Mouse (Mus musculus) C2C12 (cell line): Measurements from ENCODE around the gene Slc26a11. TPM values are rescaled to one million over a fixed set of nuclear protein-coding genes. Genes with fewer than 3 reads are reported as not detected.

Source experiments
- H3K27me3 ChIP-seq: one replicate; pipeline ENCODE4 v1.6.1; 2011; ENCODE audit not compliant: control insufficient read depth, insufficient read depth, insufficient read length
- H3K36me3 ChIP-seq: one replicate; pipeline ENCODE4 v1.6.1; 2011; ENCODE audit not compliant: control insufficient read depth, insufficient read depth
- H3K4me3 ChIP-seq: one replicate; pipeline ENCODE4 v1.5.1; 2011; ENCODE audit warnings: mild to moderate bottlenecking, control low read depth; ENCODE audit not compliant: poor library complexity, insufficient read depth, severe bottlenecking
- H3K79me2 ChIP-seq: one replicate; pipeline ENCODE4 v1.6.1; 2011; ENCODE audit not compliant: control insufficient read depth, insufficient read depth
- H3K79me3 ChIP-seq: one replicate; pipeline ENCODE4 v1.6.1; 2011; ENCODE audit warnings: low read depth, control low read depth
- H3ac ChIP-seq: one replicate; pipeline ENCODE3; 2011; ENCODE audit warnings: low read depth; ENCODE audit not compliant: control insufficient read depth, insufficient read length
- CEBPB ChIP-seq: IDR thresholded peaks from one replicate; pipeline ENCODE4 v1.6.1; 2011; ENCODE audit warnings: low read depth, mild to moderate bottlenecking, control low read depth, moderate library complexity
- CTCF ChIP-seq: IDR thresholded peaks from one replicate; pipeline ENCODE4 v1.5.1; 2011; ENCODE audit not compliant: control insufficient read depth, insufficient read depth, insufficient read length
- FOSL1 ChIP-seq: IDR thresholded peaks from one replicate; pipeline ENCODE4 v1.8.0; 2011; ENCODE audit warnings: mild to moderate bottlenecking, low read length; ENCODE audit not compliant: poor library complexity, insufficient read depth, severe bottlenecking
- MAX ChIP-seq: IDR thresholded peaks from one replicate; pipeline ENCODE4 v1.6.1; 2011; ENCODE audit warnings: mild to moderate bottlenecking, control low read depth
- MYOD1 ChIP-seq: IDR thresholded peaks from one replicate; pipeline ENCODE4 v1.6.1; 2011; ENCODE audit warnings: low read depth; ENCODE audit not compliant: control insufficient read depth, insufficient read length
- MYOG ChIP-seq: IDR thresholded peaks from one replicate; pipeline ENCODE4 v1.6.1; 2011; ENCODE audit not compliant: control insufficient read depth, insufficient read length; ENCODE audit errors: extremely low read depth
- USF1 ChIP-seq: IDR thresholded peaks from one replicate; pipeline ENCODE4 v1.6.1; 2011; ENCODE audit warnings: low read depth, mild to moderate bottlenecking, control low read depth, moderate library complexity
- polyA plus RNA-seq: library from polyadenylated mRNA; unstranded; fragments of >200 nt; fragmentation: generic; extraction: Trizol; gene quantifications from one replicate; pipeline ENCODE4 v1.2.1, GENCODE M21; 2012; ENCODE audit warnings: missing spikeins

Slc26a11 gene
- polyA plus RNA-seq, 1 experiment: 0.51 TPM

DNA sequence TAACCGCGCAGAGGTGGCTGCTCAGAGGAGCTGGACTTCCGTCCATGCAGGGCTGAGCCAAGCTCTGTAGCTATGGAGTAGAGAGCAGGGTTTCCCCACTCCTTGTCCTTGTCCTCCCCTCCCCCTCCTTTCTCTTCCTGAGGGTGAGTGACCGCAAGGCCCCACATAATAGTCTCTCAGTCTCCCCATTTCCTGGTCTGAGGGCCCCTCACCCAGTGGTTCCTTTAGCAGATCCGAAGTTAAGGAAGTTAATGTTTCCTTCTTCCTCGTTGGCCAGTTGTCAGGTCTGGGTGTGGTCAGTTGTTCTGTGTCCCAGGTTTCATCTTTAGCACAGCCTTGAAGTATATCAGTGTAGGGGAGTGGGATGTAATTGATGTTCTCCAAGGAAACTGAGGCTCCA, 20.1 kb downstream of the Slc26a11 start:
- H3K79me2 ChIP-seq: no peaks in the 10 kb centered on the region
- H3K36me3 ChIP-seq: no peaks in the 10 kb centered on the region
- H3K27me3 ChIP-seq: no peaks in the 10 kb centered on the region
- no peak overlapping the region for H3ac ChIP-seq
- TF ChIP-seq MYOG (no peak), CTCF (no peak), USF1 (no peak), FOSL1 (no peak), CEBPB (no peak), MAX (no peak), MYOD1 (no peak)
- H3K79me3 ChIP-seq: no peaks in the 10 kb centered on the region
- no peak overlapping the region for H3K4me3 ChIP-seq

DNA sequence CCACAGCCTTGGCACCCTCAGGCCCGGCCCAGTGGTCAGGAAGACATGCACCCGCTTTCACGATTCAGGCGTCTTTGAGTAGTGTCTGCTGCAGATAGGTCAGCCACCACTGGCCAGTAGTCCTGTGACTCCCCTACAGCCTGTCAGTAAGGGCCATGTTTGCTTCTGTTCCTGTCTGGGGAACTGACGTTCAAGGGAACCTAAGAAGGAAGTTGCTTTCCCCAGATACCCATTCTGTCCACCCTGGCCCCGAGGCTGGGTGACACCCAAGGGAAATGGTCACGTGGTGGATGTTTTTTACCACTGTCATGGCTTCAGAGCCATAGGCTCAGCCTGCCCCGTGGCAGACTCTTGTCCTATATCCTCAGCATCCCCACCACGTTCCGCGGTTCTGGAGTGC, 22.0 kb downstream of the Slc26a11 start:
- TF ChIP-seq CEBPB (no peak), MAX (no peak), MYOD1 (no peak), USF1 (no peak), MYOG (no peak), FOSL1 (no peak), CTCF (no peak)
- H3K36me3 ChIP-seq: no peaks in the 10 kb centered on the region

DNA sequence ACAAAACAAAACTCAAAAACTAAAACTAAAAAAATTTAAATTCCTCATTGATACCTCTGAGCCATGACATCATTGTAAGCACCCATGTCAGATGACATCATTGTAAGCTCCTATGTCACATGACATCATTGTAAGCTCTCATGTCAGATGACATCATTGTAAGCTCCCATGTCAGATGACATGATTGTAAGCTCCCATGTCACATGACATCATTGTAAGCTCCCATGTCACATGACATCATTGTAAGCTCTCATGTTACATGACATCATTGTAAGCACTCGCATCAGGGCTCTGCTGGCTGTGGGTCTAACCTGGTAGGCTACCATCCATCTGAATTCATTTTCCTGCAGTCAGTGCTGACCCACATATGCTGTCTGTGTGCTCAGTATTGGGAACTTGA, 23.2 kb downstream of the Slc26a11 start:
- Histone ChIP-seq H3K36me3 (no peaks in the 10 kb centered on the region), H3K79me3 (no peaks in the 10 kb centered on the region), H3ac (no peak overlapping the region), H3K27me3 (no peaks in the 10 kb centered on the region), H3K79me2 (no peaks in the 10 kb centered on the region), H3K4me3 (no peak overlapping the region)
- no peak for TF ChIP-seq CEBPB
- no peak for TF ChIP-seq USF1
- TF ChIP-seq CTCF: no peak
- TF ChIP-seq MYOD1: no peak
- TF ChIP-seq MYOG: no peak
- TF ChIP-seq MAX: no peak
- no peak for TF ChIP-seq FOSL1

More for the DNA sequence above, 22.0 kb downstream of the Slc26a11 start:
- H3ac ChIP-seq: no peak overlapping the region
- H3K27me3 ChIP-seq: no peaks in the 10 kb centered on the region
- no peak overlapping the region for H3K4me3 ChIP-seq
- H3K79me3 ChIP-seq: no peaks in the 10 kb centered on the region
- H3K79me2 ChIP-seq: no peaks in the 10 kb centered on the region

DNA sequence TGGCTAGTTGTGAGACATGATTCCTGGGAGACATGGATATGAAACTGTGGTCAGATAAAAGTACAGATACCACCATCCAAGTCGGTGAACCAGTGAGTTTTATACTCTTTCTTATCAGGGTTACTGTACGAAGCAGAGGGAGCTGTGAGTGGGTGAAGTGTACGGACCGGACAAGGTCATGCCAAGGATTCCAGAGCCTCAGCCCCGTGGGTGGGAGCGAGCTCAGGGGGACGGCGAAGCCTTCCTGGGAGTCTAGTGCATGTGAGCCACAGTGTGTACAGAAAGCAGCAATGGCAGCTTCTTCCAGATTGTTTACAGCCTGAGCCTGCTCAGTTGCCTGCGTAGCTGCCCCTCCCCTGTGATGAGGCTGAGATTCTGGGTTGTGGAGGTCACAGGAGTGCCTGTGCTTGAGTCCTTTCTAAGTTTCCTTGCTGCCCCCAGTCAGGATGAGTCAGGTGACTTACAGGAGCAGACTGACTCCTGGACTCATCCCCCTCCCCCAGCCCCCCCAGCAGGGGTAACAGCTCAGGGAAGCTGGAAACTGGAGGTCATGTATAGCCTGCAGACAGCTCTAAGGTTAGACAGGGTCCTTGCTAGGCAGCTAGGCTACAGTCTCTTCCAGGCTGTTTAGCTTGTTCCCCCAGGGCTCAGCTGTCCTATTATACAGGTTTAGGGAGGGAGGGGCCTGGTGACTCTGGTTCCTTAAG, 26.4 kb downstream of the Slc26a11 start:
- no peak for TF ChIP-seq USF1
- no peak for TF ChIP-seq MYOG
- no peak for TF ChIP-seq MAX
- TF ChIP-seq MYOD1: no peak
- no peak for TF ChIP-seq FOSL1
- TF ChIP-seq CTCF: no peak
- no peak for TF ChIP-seq CEBPB
- Histone ChIP-seq H3K4me3 (no peak overlapping the region), H3K27me3 (no peaks in the 10 kb centered on the region), H3K79me3 (no peaks in the 10 kb centered on the region), H3K36me3 (no peaks in the 10 kb centered on the region), H3K79me2 (no peaks in the 10 kb centered on the region), H3ac (no peak overlapping the region)

DNA sequence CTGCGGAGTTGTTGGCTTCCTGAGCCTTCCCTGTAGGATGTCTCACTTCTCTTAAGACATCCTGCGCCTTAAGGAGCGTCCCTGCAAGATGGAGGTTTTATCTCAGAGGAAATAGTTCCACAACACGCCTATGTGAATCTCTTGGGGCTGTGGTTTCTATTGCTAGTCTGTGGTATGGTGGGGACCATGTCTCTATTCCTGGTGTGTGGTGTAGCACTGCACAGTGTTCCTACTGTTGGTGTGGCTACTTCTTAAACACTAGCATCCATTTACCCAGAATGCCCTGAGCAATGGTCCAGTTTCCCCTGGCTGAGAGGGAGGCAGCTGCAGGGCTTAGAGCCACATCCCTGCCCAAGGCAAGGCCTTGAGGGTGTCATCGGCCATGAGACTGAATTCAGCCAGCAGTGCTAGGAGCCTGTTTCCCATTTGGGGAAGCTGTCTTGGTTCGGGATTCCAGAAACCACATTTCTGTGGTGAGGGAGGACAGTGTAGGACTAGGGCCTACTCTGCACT, 27.0 kb downstream of the Slc26a11 start:
- no peaks in the 10 kb centered on the region for H3K79me3 ChIP-seq
- H3K4me3 ChIP-seq: no peak overlapping the region
- TF ChIP-seq CTCF (no peak), MYOG (no peak), MYOD1 (no peak), FOSL1 (no peak), CEBPB (no peak), USF1 (no peak), MAX (no peak)
- H3K27me3 ChIP-seq: no peaks in the 10 kb centered on the region
- H3K36me3 ChIP-seq: no peaks in the 10 kb centered on the region
- H3ac ChIP-seq: no peak overlapping the region
- no peaks in the 10 kb centered on the region for H3K79me2 ChIP-seq

DNA sequence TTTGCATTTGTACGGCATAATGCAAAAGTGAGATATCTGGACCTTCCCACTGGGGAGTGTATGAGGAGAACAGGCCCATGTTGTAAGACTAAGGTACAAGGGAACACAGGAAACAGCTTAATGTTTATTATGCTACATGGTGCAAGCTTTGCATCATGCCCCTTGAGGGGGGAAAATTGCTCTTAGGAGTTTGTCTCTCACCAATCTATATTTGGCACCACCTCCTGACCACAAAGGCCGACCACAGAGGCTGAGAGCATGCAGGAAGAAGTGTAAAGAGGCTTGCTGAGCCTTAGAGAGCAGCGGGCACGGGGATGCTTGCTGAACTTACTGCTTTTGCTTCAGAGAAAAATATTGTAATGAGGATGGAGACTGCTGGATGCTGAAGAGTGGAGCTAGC, 29.5 kb downstream of the Slc26a11 start:
- no peak overlapping the region for H3K4me3 ChIP-seq

More for the DNA sequence above, 29.5 kb downstream of the Slc26a11 start:
- no peaks in the 10 kb centered on the region for H3K79me2 ChIP-seq
- no peaks in the 10 kb centered on the region for H3K27me3 ChIP-seq
- no peaks in the 10 kb centered on the region for H3K36me3 ChIP-seq
- H3ac ChIP-seq: no peak overlapping the region
- H3K79me3 ChIP-seq: no peaks in the 10 kb centered on the region
- TF ChIP-seq MYOD1 (no peak), CEBPB (peak; percentile 28), MAX (no peak), MYOG (no peak)
